Mouse (Mus musculus): Measurements from ENCODE around the gene Dcst2. TPM values are rescaled to one million over a fixed set of nuclear protein-coding genes. Genes with fewer than 3 reads are reported as not detected.

Dcst2 gene
- polyA plus RNA-seq (2016; fragmentation: Nextera tagmentation; extraction: Ambion mirVana), result not detected in 2 replicates

DNA sequence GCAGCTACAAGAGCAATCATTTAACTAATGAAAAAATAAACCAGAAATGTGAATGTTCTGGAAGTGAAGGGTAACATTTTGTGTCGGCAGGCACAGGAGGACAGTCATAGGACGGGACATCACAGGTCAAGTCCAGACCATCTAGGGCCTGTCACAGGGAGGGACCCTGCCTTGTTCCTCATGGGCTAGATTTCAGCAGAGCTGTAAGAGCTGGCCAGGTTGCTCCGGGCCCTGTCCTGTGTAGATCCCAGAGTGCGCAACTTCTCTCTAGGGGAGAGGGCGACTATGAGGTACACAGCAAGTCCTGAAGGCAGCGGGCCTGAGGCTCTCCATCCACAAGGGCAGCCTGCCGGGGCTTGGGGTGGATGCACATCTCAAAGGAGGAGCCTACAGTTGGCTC lies at the start of gene Dcst2:
TSS of gene Dcst2 (plus strand) at position 301 of the 400 bp plus-strand sequence.
- ATAC-seq (ENCODE audit: insufficient number of reproducible peaks, low FRiP score), result no peak
- H3K36me3 ChIP-seq, result no peaks in the 10 kb centered on the region
- no peak within 1 kb of the TSS for H3K4me3 ChIP-seq
- no peak within 1 kb of the TSS for H3K27ac ChIP-seq (ENCODE audit: poor library complexity, severe bottlenecking)
- no peaks in the 10 kb centered on the region for H3K4me1 ChIP-seq (replicated peaks)
- 75% methylated on average over 7 of the region's 7 CpGs for WGBS
- no peak within 1 kb of the TSS for H3K4me2 ChIP-seq
- no peaks in the 10 kb centered on the region for H3K9me3 ChIP-seq (replicated peaks)
- H3K9ac ChIP-seq, result no peak within 1 kb of the TSS
- H3K27me3 ChIP-seq (replicated peaks), result peaks cover 17% of the 10 kb centered on the region; the same call in 1 of the 2 replicates

- H3K9ac ChIP-seq, result no peak overlapping the region
- no peaks in the 10 kb centered on the region for H3K36me3 ChIP-seq
- H3K4me2 ChIP-seq, result no peak overlapping the region
- H3K4me1 ChIP-seq (replicated peaks), result peaks cover 30% of the 10 kb centered on the region
- no peak for ATAC-seq (ENCODE audit: insufficient number of reproducible peaks, low FRiP score)
- H3K9me3 ChIP-seq (replicated peaks), result no peaks in the 10 kb centered on the region
- 51% methylated on average over 5 of the region's 5 CpGs for WGBS
- peaks cover 29% of the 10 kb centered on the region for H3K27me3 ChIP-seq (replicated peaks)
- H3K4me3 ChIP-seq, result no peak overlapping the region
- H3K27ac ChIP-seq (ENCODE audit: poor library complexity, severe bottlenecking), result no peak overlapping the region; the same call in 1 of the 2 replicates
Observed at GRCm38 (mm10) chr3:89314340-89314739, 47.4 kb upstream of the Dcst2 start.

DNA sequence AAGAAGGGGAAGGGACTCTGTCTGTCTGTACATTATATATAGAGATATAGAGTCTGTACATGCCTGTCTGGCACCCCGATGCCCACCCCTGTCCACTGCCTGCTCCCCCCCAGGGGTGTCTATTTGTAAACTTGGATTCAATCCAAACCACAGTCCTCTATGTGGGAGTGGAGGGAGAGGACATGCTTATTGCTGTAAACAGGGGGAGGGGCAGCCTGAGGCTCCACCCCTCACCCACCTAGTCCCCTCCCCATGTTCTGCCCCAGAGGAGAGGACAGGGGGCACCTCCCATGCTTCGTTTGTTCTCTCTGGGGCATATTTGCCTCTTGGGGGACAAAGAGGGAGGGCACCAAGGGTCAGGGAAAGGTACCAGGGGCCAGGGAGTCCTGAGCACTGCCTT lies 47.0 kb upstream of the Dcst2 start:
- no peaks in the 10 kb centered on the region for H3K9me3 ChIP-seq (replicated peaks)
- no peaks in the 10 kb centered on the region for H3K36me3 ChIP-seq
- H3K9ac ChIP-seq, result peak overlapping the region; percentile 53; the same call in 1 of the 2 replicates
- H3K27ac ChIP-seq (ENCODE audit: poor library complexity, severe bottlenecking), result no peak overlapping the region
- peak; percentile 13; the same call in 1 of the 2 replicates for ATAC-seq (ENCODE audit: insufficient number of reproducible peaks, low FRiP score)
- H3K4me1 ChIP-seq (replicated peaks), result peaks cover 35% of the 10 kb centered on the region
- peaks cover 34% of the 10 kb centered on the region for H3K27me3 ChIP-seq (replicated peaks)
- WGBS, result 43% methylated on average over 2 of the region's 2 CpGs
- H3K4me3 ChIP-seq, result no peak overlapping the region
- peak overlapping the region; percentile 70 for H3K4me2 ChIP-seq

DNA sequence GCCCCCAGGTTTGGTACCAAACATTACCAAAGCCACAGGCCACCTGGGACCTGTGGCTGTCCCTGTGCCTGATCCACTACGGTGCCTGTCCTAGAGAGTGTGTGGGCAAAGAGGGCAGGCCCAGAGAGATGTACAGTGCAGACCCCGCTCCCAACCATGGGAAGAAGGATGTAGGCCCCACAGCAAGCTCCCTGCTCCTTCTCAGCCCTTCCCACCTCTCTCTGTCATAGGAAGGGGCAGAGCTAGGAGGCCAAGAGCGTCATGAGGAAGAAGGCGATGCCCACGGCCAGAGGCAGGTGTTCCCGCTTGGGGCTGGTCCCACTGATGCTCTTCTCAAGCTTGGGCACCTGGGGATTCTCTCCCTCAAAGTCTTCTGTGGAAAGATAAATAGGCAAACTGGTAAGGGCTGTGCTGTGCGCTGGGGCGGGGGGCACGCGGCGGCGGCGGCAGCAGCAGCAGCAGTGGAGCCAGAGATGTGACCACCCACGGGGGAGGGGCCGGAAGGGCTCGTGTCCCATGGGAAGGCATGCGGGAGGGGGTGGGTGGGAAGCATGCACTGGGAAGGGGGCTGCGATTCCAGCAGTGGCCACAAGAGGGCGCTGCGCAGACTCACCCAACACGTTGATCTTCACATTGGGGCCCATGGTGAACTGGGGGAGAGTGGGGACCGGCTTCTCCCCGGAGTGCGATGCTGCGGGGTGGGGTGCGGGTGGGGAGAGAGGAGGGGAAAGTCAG lies 46.4 kb upstream of the Dcst2 start:
- H3K27me3 ChIP-seq (replicated peaks), result peaks cover 39% of the 10 kb centered on the region
- 5% methylated on average over 25 of the region's 26 CpGs for WGBS
- ATAC-seq (ENCODE audit: insufficient number of reproducible peaks, low FRiP score), result peak; percentile 37; the same call in 1 of the 2 replicates
- no peaks in the 10 kb centered on the region for H3K9me3 ChIP-seq (replicated peaks)
- no peak overlapping the region for H3K27ac ChIP-seq (ENCODE audit: poor library complexity, severe bottlenecking)
- H3K4me1 ChIP-seq (replicated peaks), result peaks cover 40% of the 10 kb centered on the region
- H3K4me2 ChIP-seq, result peak overlapping the region; percentile 70
- peak overlapping the region; percentile 35 for H3K4me3 ChIP-seq
- H3K9ac ChIP-seq, result peak overlapping the region; percentile 53
- no peaks in the 10 kb centered on the region for H3K36me3 ChIP-seq

DNA sequence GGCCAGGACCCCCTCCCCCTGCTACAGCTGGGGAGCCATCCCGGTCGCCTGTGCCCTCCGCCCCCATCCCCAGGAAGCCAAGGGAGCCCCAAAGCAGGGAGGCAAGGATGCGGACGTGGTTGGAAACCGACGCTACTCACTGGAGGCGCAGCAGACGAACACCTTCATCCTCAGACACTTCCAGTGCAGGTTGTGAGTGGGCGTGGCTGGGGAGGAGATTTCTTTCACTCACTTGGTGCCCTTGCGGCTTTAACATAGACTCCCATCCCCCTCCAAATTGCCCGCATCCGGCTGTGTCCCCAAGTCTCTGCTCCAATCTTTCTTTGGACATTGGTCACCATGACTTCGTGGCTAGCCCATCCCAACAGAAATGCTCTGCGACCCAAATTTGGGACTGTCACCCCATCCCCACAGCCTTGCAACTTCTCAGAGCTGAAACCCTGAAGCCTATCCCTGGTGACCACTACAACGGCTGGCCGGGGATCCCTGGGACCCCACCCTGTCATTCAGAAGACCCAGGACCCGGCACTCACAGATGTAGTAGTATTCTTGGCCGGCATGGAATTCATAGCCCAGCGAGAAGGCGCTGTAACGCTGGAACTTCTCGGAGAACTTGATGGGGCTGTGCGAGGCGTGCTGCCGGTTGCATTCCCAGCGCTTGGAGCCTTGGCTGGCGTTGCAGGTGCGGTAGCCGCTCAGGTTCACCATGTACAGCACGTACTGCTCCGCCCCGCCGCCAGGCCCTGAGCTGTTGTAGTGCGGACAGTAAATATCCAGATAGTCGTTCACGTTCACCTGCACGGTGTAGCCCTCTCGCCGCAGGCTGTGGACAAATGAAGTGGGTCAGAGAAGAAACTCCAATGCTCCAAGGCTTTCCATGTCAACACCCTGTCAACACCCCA lies 45.6 kb upstream of the Dcst2 start:
- ATAC-seq (ENCODE audit: insufficient number of reproducible peaks, low FRiP score), result peak; percentile 10; the same call in 1 of the 2 replicates
- Histone ChIP-seq H3K36me3 (no peaks in the 10 kb centered on the region), H3K4me1 (replicated peaks) (peaks cover 49% of the 10 kb centered on the region), H3K27me3 (replicated peaks) (peaks cover 48% of the 10 kb centered on the region), H3K9me3 (replicated peaks) (no peaks in the 10 kb centered on the region), H3K4me3 (peak overlapping the region; percentile 35), H3K4me2 (peak overlapping the region; percentile 70), H3K27ac (ENCODE audit: poor library complexity, severe bottlenecking) (no peak overlapping the region), H3K9ac (peak overlapping the region; percentile 53)
- WGBS, result 20% methylated on average over 40 of the region's 40 CpGs

DNA sequence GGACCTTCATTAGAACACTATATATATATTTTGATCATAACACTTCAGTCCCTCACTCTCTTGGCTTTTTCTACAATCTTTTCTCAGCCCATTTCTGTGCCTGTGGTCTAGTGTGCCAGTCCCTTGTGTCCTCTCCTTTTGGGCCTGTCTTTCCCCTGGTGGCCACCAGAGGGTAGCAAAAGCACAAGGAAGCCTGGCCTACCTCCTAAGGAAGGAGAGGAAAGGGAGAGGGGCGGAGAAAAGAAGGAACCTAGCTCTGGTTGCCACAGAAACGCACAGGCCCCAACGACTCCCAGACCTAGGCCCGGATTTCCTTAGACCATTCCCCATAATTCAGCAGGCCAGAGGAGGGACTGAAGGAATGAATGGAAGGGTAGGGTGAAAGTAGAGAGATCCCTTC lies 44.9 kb upstream of the Dcst2 start:
- Histone ChIP-seq H3K9ac (peak overlapping the region; percentile 50), H3K4me2 (peak overlapping the region; percentile 70; the same call in 1 of the 2 replicates), H3K36me3 (no peaks in the 10 kb centered on the region), H3K27me3 (replicated peaks) (peaks cover 54% of the 10 kb centered on the region), H3K9me3 (replicated peaks) (no peaks in the 10 kb centered on the region), H3K4me3 (no peak overlapping the region), H3K27ac (ENCODE audit: poor library complexity, severe bottlenecking) (no peak overlapping the region), H3K4me1 (replicated peaks) (peaks cover 55% of the 10 kb centered on the region)
- peak; percentile 12; the same call in 1 of the 2 replicates for ATAC-seq (ENCODE audit: insufficient number of reproducible peaks, low FRiP score)
- 0% methylated on average over 4 of the region's 4 CpGs for WGBS

DNA sequence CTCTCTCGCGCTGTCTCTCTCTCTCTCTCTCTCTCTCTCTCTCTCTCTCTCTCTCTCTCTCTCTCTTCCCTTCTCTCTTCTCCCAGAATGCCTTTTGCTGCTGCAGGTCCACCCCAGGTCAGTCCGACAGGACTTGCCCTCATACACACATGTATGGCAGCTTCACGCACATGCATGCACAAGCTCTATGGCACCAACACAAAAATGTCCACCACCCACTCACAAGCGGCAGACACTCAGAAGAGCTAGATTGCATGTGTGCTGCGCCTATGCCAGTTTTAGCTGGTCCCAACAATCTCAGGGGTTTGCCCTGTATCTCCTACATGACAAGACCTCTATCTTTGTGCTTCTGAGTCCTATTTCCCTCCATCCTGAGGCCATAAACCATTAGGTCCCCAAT lies 44.5 kb upstream of the Dcst2 start:
- WGBS, result 60% methylated on average over 6 of the region's 6 CpGs
- Histone ChIP-seq H3K4me2 (0 out of 2 replicates have a peak overlapping the region, but pooled peaks have one; percentile 8), H3K9me3 (replicated peaks) (no peaks in the 10 kb centered on the region), H3K4me3 (no peak overlapping the region), H3K27ac (ENCODE audit: poor library complexity, severe bottlenecking) (no peak overlapping the region), H3K4me1 (replicated peaks) (peaks cover 59% of the 10 kb centered on the region), H3K9ac (peak overlapping the region; percentile 50), H3K36me3 (no peaks in the 10 kb centered on the region), H3K27me3 (replicated peaks) (peaks cover 58% of the 10 kb centered on the region)
- no peak for ATAC-seq (ENCODE audit: insufficient number of reproducible peaks, low FRiP score)

GRCm38 (mm10) chr3:89318316-89318715 lies 43.5 kb upstream of the Dcst2 start:
- H3K27me3 ChIP-seq (replicated peaks), result peaks cover 66% of the 10 kb centered on the region
- WGBS, result 74% methylated on average over 8 of the region's 8 CpGs
- no peak overlapping the region for H3K4me3 ChIP-seq
- no peak overlapping the region for H3K4me2 ChIP-seq
- H3K9me3 ChIP-seq (replicated peaks), result no peaks in the 10 kb centered on the region
- H3K27ac ChIP-seq (ENCODE audit: poor library complexity, severe bottlenecking), result no peak overlapping the region
- no peak overlapping the region for H3K9ac ChIP-seq
- H3K4me1 ChIP-seq (replicated peaks), result peaks cover 63% of the 10 kb centered on the region
- no peak for ATAC-seq (ENCODE audit: insufficient number of reproducible peaks, low FRiP score)
- no peaks in the 10 kb centered on the region for H3K36me3 ChIP-seq

DNA sequence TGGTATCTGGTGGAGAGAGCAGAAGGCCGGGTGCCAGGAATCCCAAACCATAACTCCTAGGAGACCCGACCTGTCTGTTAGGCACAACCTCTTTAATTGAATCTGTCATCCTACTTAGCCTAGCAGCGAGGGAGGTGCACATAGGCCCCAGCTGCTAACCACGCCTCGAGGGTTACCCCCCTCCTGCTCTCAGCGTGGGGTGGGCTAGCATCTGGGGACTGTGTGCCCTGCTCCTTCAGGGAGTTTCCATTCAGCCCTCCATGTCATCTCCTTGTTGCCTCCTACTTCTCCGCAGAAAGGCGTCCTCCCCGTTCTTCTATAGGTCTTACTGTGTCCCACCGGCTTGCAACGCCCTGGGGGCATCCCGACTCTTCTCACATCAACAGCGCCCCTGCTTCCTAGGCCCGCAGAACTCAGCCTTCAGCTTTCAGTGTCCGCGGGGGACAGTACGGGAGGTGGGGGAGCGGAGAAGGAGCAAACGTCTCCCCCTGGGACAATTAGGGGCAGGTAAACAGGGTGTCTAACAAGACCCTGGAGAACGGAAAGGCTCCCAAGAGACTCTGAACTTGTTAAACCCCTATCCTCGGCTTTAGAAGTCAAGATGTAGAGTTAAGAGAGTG lies 42.7 kb upstream of the Dcst2 start:
- peak overlapping the region; percentile 62 for H3K4me3 ChIP-seq
- no peak for ATAC-seq (ENCODE audit: insufficient number of reproducible peaks, low FRiP score)
- H3K27me3 ChIP-seq (replicated peaks), result peaks cover 74% of the 10 kb centered on the region
- 8% methylated on average over 21 of the region's 21 CpGs for WGBS
- H3K36me3 ChIP-seq, result no peaks in the 10 kb centered on the region
- no peaks in the 10 kb centered on the region for H3K9me3 ChIP-seq (replicated peaks)
- H3K4me1 ChIP-seq (replicated peaks), result peaks cover 63% of the 10 kb centered on the region
- H3K27ac ChIP-seq (ENCODE audit: poor library complexity, severe bottlenecking), result no peak overlapping the region
- peak overlapping the region; percentile 94 for H3K4me2 ChIP-seq
- H3K9ac ChIP-seq, result no peak overlapping the region

- 3% methylated on average over 49 of the region's 58 CpGs for WGBS
- H3K4me2 ChIP-seq, result peak overlapping the region; percentile 94
- H3K27ac ChIP-seq (ENCODE audit: poor library complexity, severe bottlenecking), result no peak overlapping the region
- peaks cover 78% of the 10 kb centered on the region for H3K27me3 ChIP-seq (replicated peaks)
- no peaks in the 10 kb centered on the region for H3K36me3 ChIP-seq
- no peak for ATAC-seq (ENCODE audit: insufficient number of reproducible peaks, low FRiP score)
- peak overlapping the region; percentile 62 for H3K4me3 ChIP-seq
- H3K9me3 ChIP-seq (replicated peaks), result no peaks in the 10 kb centered on the region
- H3K4me1 ChIP-seq (replicated peaks), result peaks cover 57% of the 10 kb centered on the region
- peak overlapping the region; percentile 39; the same call in 1 of the 2 replicates for H3K9ac ChIP-seq
Observed at GRCm38 (mm10) chr3:89319591-89320350, 42.0 kb upstream of the Dcst2 start.
